In genomic region chr2:137564064-137564624, GRCm38 (mm10) we compare ENCODE assay signal across 14 mouse cellular contexts.
"Had no signal": no experiment of that assay in that cellular context is flagged by ENCODE, and none has a peak within 500 bp of the region (broad histone marks: within the 10 kb centered on the region; RNA-seq: fewer than 3 reads in every experiment).

No protein-coding gene starts in this region.

- H3K27ac ChIP-seq: midbrain, embryonic 13.5 days; midbrain, embryonic 15.5 days; neural tube, embryonic 12.5 days; stomach, embryonic 15.5 days; stomach, postnatal 0 days had no signal

- H3K27me3 ChIP-seq: midbrain, embryonic 13.5 days; midbrain, embryonic 15.5 days; neural tube, embryonic 12.5 days; stomach, embryonic 15.5 days had no signal

- H3K4me1 ChIP-seq: neural tube, embryonic 12.5 days had no signal

- H3K36me3 ChIP-seq: midbrain, embryonic 13.5 days; midbrain, embryonic 15.5 days; neural tube, embryonic 12.5 days; stomach, embryonic 15.5 days had no signal

- ATAC-seq: midbrain, embryonic 13.5 days; midbrain, embryonic 15.5 days had no signal

- DNase-seq: lung, adult 18-20 months; lung, embryonic 14.5 days; lung, postnatal 10 days; lung, postnatal 4 days; right cerebral cortex, postnatal 14 days; thymus, adult 2 months; thymus, postnatal 25 days; thymus, postnatal 4 days had no signal

- H3K4me2 ChIP-seq: lung, embryonic 14.5 days; midbrain, embryonic 11.5 days; midbrain, embryonic 13.5 days; midbrain, embryonic 15.5 days; neural tube, embryonic 12.5 days; stomach, embryonic 15.5 days had no signal

- H3K4me3 ChIP-seq: midbrain, embryonic 13.5 days; midbrain, embryonic 15.5 days; neural tube, embryonic 12.5 days; stomach, embryonic 15.5 days had no signal

- H3K9ac ChIP-seq: lung, embryonic 14.5 days; midbrain, embryonic 13.5 days; midbrain, embryonic 15.5 days; neural tube, embryonic 12.5 days; stomach, embryonic 15.5 days had no signal

- H3K9me3 ChIP-seq: midbrain, embryonic 13.5 days; midbrain, embryonic 15.5 days; neural tube, embryonic 12.5 days; stomach, embryonic 15.5 days had no signal
